Mouse (Mus musculus): ENCODE measurements around the gene Mmgt1.

The Mmgt1 gene

GRCm38 (mm10) chrX:56597887-56598640 lies at the start of gene Mmgt1:
TSS of gene Mmgt1 (minus strand) at chrX:56598069.
- peak; percentile 96 for DNase-seq (ENCODE audit: low read depth)

DNA sequence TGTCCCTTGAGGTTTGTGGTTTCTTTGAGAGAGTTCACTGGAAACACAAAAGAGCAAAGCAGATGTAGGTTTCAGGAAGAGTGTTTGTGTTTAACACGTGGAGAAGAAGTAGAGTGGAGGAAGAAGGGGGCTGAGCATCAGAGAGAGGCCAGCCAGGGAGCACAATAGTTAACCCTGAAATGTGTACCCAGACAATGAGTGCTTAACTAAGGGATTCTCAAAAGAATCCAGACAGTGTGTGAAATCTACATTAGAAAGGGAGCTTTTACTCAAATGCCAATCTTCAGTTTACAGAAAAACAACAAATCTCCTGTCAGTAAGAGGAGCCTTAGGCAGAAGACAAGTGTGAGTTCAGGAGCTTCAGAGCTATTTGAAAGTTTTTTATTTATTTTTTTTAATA lies 42.2 kb upstream of the Mmgt1 start:
- no peak for DNase-seq (ENCODE audit: low read depth)

- DNase-seq (ENCODE audit: low read depth): no peak
Observed at GRCm38 (mm10) chrX:56636185-56636584, 38.3 kb upstream of the Mmgt1 start.

- no peak for DNase-seq (ENCODE audit: low read depth)
Observed at GRCm38 (mm10) chrX:56615236-56615635, 17.4 kb upstream of the Mmgt1 start.

GRCm38 (mm10) chrX:56610318-56610694 lies 12.4 kb upstream of the Mmgt1 start:
- peak; percentile 1 for DNase-seq (ENCODE audit: low read depth)

DNA sequence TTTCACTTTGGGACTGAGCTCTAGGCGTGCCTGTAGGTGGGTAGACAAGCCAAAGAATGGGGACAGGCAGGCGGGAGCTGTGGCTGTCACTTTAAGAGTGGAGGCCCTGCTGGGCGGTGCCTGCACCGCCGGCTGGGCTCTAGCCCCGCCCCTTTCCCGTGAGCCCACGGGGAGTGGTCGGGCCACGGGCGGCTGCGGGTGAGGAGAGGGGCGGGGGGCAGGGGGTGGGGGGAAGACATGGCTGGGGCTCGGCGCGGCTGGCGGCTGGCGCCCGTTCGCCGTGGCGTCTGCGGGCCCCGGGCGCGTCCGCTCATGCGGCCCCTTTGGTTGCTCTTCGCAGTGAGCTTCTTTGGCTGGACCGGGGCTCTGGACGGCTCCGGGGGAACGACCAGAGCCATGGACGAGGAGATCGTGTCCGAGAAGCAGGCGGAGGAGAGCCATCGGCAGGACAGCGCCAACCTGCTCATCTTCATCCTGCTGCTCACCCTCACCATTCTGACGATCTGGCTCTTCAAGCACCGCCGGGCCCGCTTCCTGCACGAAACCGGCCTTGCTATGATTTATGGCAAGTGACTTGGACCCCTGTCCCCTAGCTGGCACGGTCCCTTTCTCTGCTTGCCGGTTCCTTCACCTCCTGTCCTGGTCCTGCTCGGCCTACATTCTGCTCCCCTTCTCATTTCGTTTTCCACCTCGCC lies 11.9 kb upstream of the Mmgt1 start, which contains the start of gene Slc9a6:
Gene Slc9a6, plus strand, starts transcription at position 135 of the 695 bp plus-strand sequence.
- peak; percentile 77 for DNase-seq (ENCODE audit: low read depth)

DNA sequence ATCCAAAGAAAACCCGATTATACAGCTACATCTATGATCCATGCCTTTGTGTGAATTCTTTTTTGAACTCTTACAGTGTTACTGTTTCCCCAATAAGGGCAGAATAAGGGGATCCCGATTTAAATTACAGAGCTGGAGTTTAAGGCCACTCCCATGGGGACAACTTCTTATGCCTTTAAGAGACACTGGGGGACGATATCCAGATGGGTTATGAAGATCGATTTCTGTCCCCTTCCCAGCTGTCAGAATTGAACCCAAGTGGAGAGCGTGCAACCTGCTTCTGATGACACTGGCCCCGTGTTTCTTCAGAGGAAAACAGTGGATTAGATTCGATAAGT lies 11.4 kb upstream of the Mmgt1 start:
- no peak for DNase-seq (ENCODE audit: low read depth)

- DNase-seq (ENCODE audit: low read depth): peak; percentile 11
Observed at GRCm38 (mm10) chrX:56607032-56607710, 9.3 kb upstream of the Mmgt1 start.

GRCm38 (mm10) chrX:56606536-56606935 lies 8.7 kb upstream of the Mmgt1 start:
- no peak for DNase-seq (ENCODE audit: low read depth)

- peak; percentile 54 for DNase-seq (ENCODE audit: low read depth)
Observed at GRCm38 (mm10) chrX:56597219-56597886, 516 bp downstream of the Mmgt1 start.

DNA sequence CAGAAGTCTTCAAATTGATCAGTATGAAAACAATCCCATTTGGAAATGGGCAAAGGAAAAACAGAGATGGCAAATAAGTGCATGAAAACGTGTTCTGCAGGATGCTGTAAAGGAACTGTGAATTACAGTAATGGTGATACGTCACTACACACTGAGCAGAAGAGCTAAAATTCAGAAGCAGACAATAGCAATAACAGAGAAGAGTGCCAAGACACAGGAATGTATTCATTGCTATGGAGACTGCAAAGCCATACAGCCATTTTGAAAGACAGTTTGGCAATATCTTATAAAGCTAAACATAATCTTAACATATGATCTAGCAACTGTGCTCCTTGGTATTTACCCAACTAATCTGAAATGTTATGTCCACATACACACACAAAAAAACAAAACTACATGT lies 19.7 kb downstream of the Mmgt1 start:
- no peak for DNase-seq (ENCODE audit: low read depth)

DNA sequence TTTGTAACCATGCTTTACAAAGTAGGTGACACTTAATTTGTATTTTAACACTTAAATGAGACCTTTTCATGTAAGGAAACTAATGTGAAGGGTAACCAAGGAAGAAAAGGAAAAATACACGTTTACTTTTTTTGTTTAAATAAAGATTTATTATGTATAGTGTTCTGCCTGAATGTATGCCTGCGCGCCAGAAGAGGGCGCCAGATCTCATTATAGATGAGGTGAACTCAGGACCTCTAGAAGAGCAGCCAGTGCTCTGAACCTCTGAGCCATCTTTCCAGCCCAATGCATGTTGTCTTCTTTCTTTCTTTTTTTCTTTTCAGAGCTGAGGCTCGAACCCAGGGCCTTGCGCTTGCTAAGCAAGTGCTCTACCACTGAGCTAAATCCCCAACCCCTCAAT lies 25.4 kb downstream of the Mmgt1 start:
- DNase-seq (ENCODE audit: low read depth): peak; percentile 45

GRCm38 (mm10) chrX:56553584-56553983 lies 44.3 kb downstream of the Mmgt1 start:
- DNase-seq (ENCODE audit: low read depth): no peak

GRCm38 (mm10) chrX:56549506-56549905 lies 48.4 kb downstream of the Mmgt1 start, which contains the start of gene Gm648:
TSS of gene Gm648 (minus strand) at chrX:56549606.
- DNase-seq (ENCODE audit: low read depth): no peak

- peak; percentile 39 for DNase-seq (ENCODE audit: low read depth)
Observed at GRCm38 (mm10) chrX:56537162-56537561, 60.7 kb downstream of the Mmgt1 start.
